Mouse (Mus musculus): ENCODE data around the gene Wfdc9. TPM values are rescaled to one million over a fixed set of nuclear protein-coding genes. Genes with fewer than 3 reads are reported as not detected.

Wfdc9 gene
- polyA plus RNA-seq (2012; rRNA removed): 190 and 293 TPM in 2 replicates

DNA sequence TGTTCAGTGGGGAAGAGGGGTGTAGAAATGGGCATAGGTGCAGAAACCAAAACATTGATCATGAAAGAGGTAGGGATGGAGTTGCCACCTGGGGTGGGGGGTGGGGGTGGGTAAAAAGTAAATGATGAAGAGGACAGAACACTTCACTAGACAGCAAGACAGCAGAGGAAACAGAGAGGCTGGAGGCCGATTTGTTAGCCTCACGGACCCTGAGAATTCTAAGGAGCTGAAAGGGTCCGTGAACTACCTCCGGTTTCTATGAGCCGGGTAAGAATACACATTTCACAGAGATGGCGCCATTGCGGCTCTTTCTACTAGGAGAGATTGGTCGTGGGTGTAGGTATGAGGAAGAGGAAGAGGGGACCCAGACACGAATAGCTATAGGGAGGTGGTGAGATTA is at the start of gene Wfdc9:
Gene Wfdc9, minus strand, starts transcription at position 101 of the 400 bp plus-strand sequence.
- DNase-seq (ENCODE audit: low read depth): no peak

DNA sequence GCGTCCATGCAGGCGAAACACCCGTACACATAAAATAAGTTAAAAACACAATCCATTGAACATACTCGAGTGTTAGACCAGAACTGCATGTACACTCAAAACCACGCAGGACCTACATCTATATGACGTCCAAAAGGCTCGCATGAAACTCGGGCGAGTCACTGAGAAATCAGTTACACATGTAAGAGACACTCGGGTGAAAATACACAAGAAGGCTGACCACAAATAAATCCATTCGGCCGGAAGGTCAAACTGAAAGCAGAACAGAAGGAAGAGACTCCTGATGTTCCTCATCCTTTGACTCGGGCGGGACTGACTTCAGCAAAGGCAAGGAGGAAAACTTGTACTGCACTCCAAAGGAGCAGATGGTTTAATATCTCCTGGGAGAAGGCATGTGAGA is 49.6 kb upstream of the Wfdc9 start:
- no peak for DNase-seq (ENCODE audit: low read depth)

DNA sequence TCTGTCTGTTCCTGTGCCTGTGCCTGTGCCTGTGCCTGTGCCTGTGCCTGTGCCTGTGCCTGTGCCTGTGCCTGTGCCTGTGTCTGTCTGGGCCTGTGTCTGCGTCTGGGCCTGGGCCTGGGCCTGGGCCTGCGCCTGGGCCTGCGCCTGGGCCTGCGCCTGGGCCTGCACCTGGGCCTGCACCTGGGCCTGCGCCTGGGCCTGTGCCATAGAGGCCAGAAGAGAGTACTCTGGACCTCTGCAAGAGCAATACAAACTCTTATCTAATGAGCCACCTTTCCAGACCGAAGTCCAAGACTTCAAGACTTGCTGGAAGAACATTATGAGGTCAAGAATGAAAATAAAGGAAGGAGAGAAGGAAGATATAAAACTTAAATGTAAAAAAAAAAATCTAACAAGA is 48.9 kb upstream of the Wfdc9 start:
- DNase-seq (ENCODE audit: low read depth): no peak

DNA sequence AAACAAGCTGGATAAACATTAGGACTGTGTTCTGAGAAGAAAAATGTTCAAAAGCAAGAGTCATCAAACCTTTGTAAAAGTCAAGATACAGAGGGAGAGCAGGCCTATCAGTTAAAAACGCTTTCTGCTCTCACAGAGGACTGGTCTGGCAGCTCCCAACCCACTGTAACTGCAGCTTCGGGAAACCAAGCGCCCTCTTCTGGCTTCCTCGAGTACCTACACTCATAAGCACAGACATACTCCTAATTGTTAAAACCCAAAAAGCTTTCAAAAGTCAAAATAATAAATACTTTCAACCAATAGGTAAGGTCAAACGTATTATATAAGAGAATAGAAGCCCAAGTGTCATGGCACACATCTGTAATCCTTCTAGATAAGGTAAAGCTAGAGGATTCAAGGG is 47.9 kb upstream of the Wfdc9 start:
- no peak for DNase-seq (ENCODE audit: low read depth)

DNA sequence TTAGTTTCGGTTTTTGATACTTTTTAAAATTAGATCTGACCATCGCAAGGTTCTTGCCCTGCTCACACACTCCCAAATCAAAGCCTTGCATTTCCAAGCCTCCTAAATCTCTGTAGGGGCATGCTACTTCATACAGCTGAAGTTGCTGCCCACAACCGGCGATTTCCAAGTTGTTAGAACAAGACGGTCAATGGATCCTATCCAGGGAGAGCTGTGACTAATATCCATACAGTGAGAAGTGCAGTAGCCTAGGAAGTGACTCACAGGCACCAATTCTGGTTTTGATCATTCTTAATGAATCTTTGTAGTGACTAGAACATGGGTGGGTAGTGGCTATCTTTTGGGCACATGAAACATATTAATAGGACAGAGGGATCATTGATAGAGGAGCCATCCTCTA is 45.4 kb upstream of the Wfdc9 start:
- no peak for DNase-seq (ENCODE audit: low read depth)

DNA sequence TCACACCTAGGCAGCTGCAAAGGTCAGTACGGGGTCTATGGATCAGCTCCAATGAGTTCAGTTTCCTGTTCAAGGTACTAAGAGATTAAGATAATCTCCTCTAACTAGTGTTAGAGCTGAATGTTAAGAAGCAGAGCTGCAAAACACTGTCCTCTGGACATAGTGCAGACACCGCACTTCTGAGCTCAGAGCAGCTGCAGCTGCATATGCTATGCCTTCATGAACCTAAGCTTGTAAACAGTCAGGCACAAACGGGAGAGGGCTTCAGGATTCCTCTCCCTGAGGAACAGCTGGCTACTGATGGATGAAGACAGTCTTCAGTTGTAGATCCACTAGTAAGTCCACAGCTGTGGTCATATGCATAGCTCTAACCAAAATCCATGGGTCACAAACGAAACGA is 44.6 kb upstream of the Wfdc9 start:
- no peak for DNase-seq (ENCODE audit: low read depth)

DNA sequence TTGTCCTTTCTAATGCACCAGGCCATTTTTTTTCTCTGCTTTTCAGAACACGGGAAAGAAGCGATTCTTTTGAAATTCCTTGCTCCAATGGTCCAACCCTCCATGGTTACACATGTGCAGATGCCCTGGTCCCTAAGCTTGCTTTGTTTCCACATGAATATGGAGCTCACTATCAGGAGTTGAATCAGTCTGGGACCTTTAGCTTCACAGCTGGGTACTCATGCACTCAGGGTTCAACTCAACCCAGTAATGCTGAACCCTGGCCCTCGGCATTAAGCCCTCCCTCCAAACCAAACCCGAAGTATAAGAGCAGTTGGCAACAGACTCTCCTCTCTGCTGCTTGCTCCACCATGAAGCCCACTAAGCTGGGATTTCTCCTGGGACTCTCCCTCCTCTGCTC is 41.8 kb upstream of the Wfdc9 start, which contains the start of gene Spint4:
Gene Spint4, plus strand, starts transcription at position 301 of the 400 bp plus-strand sequence.
- no peak for DNase-seq (ENCODE audit: low read depth)

DNA sequence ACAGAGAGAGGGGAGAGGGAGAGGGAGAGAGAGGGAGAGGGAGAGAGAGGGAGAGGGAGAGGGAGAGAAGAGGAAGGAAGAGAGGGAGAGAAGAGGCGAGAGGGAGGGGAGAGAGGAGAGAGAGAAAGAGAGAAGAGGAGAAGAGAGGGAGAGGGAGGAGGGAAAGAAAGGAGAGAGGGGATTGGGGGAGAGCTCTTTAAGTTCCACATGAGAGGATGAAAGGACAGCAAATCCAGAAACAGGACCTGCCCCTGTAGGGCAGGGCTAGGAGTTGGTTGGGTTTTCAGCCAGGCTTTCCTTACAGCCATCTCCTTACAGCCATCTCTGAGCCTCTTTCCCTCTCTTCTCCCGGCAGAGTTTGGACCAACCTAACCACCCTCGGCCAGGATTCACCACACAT is 28.4 kb upstream of the Wfdc9 start, which contains the start of gene Wfdc13:
Gene Wfdc13, plus strand, starts transcription at position 301 of the 400 bp plus-strand sequence.
- DNase-seq (ENCODE audit: low read depth): no peak

DNA sequence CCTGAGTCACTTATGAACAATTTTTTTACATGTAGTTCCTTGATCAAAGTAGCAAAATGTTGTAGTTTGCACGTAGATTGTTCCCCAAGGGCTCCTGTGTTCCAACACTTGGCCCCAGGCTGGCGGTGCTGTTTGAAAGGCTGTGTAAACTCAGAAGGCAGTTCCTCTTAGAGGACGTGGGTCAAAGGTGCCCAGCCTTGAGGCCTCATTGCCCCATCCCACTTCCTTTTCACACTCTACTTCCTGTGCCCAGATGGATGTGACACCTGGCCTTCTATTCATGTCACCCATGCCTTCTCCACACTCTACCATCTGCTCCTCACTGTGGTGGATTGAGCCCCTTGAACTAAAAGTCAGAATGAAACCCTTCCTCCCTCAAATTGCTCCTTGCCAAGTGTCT is 23.5 kb upstream of the Wfdc9 start:
- DNase-seq (ENCODE audit: low read depth): no peak

DNA sequence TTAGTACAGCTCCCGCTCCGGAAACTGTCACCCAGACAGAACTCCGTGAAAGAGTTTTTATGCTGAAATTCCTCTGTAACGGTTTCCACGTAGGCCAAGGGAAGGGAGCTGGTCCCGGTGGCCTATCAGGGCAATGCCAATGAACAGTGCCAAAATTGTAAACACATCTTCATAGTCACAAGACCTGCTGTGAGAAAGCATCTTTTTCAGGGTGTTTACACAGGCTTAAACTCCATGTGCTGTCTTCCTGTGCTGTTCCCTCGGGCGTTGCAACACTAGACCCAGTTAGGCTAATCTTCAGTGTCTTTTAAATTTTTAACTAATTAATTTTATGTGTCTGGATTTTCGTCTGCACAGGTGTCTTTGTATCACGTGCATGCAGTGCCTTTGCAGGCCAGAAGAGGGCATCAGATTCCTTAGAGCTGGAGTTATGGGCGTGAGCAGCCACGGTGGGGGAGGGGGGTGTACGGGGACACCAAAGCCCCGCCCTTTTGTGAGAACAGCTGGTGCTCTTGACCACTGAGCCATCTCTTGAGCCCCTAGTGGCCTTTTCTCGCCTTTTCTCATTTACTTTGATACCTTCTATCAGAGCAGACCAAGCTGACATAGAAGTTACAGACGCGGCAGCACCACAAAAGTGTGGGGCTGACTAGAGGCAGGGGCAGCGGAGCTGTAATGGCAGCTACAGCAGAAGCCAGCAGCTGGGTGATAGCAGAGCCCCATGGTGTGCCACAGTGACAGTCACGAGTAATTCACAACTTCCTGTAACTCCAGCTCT is 22.7 kb upstream of the Wfdc9 start:
- no peak for DNase-seq (ENCODE audit: low read depth)

DNA sequence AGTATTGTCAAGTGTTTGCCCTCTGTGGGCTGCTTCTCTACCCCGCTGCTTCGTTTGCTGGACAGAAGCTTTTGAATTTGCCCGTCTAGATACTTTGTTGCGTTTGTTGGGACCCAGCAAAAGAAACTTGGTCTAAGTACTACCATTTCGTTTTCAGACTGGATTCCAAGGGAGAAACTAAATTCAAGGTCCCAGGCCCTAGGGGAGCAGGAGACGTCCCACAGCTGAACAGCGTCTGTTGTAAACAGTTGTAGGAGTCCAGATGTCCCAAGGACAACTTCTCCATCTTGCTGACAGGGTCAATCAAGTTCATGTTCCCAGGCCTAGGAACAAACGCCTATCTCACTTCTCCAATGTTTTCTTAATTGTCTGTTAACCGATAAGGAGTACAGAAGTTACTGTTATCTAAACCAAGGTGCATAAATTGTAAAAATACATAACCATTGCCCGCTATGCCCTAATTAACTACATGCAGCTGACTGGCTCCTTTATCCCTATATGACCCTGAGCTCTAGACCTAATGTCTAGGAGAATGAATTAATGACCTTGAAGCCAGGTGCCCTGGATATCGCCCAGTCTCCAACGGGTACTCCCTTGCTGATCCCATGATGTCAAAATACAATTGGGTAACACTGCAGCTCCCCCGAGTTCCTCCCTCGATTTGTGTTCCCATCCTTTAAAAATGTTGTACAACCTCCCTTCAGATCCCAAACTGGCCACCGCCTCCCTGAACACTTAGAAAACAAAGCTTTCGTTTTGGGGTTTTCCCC is 20.7 kb upstream of the Wfdc9 start:
- DNase-seq (ENCODE audit: low read depth): no peak

DNA sequence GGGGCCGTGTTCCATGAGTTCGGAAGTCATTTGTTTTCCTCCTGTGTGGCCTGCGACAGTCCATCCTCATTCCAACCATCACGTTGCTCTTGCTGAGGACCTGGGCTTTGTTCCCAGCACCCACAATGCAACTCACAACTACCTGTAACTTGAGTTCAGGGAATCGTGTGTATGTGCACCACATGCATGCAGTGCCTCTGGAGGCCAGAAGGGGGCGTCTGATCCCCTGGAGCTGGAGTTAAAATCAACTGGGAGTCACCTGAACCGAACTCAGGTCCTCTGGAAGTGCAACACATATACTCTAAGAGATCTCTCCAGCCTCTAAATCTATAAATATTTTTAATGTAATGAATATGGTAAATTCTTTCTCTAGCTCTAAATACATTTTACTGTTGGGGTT is 19.7 kb upstream of the Wfdc9 start:
- DNase-seq (ENCODE audit: low read depth): no peak

DNA sequence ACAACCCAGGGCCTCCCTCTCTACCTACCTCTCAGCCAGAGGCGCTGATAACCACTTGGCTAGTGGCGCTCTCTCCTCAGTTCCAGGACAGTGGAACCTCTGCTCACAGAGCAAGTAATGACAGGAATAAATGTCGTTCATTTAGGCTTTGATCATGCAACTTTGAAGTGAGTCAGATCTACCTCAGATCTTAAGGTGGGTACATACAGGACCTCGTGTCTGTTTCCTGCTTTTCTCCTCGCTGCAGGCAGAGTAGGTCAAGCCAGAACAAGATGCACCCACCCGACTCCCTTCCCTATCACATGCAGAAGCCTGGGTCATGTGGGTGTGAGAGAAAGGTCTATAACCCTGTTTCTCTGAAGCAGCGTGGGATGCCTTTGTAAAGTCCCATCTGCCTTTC is 17.6 kb upstream of the Wfdc9 start, which contains the start of gene Wfdc11:
Gene Wfdc11, minus strand, starts transcription at position 101 of the 400 bp plus-strand sequence.
- no peak for DNase-seq (ENCODE audit: low read depth)

DNA sequence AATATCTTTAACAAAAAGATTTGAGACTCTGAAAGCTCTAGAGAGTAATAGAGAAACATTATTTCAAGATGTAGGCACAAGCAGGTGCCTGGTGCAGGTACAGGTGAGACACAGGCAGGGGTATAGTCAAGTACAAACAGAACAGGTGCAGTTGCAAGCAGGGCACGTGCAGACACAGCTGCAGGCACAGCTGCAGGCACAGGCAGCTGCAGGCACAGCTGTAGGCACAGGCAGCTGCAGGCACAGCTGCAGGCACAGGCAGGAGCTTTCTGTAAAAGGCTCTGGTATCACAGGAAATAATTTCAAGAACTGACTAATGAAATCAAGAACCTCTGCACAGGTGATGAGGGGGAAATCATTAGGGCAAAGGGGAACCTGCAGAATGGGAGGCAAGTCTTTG is 14.6 kb upstream of the Wfdc9 start:
- DNase-seq (ENCODE audit: low read depth): no peak

DNA sequence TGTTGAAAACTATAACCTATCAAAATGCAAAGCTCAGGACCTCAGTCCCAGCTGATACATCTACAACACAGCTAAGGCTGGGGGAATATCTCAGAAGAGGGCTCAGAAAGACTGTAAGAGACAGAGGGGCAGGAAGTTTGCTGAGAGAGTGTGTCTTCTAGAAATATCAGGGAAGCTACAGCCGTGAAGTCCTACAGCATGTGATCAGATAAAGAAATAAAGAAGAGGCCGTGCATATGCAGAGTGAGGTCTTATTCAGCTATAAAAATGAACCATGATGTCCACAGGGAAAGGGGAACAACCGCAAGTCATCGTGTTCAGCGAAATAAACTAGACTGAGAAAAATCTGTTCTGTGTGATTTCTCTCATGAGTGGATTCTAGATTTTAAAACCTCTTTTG is 13.9 kb upstream of the Wfdc9 start:
- no peak for DNase-seq (ENCODE audit: low read depth)

DNA sequence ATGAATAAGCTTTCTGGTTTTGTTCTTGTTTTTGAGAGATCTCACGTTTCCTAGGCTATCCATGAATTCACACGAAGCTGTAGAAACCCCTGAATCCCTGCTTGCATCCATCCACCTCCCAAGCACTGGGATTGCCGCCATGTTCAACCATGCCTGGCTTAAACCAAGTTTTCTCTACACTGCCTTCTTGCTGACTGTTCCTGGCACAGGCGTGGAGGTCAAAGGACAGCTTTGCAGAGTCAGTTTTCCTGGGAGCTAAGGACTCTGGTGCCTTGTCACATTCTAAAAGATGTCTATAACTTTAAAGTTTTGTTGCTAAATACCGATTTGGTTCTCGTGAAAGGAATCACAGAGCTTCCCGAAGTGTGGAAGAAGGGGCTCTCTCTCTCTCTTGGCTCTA is 8.5 kb upstream of the Wfdc9 start:
- no peak for DNase-seq (ENCODE audit: low read depth)

DNA sequence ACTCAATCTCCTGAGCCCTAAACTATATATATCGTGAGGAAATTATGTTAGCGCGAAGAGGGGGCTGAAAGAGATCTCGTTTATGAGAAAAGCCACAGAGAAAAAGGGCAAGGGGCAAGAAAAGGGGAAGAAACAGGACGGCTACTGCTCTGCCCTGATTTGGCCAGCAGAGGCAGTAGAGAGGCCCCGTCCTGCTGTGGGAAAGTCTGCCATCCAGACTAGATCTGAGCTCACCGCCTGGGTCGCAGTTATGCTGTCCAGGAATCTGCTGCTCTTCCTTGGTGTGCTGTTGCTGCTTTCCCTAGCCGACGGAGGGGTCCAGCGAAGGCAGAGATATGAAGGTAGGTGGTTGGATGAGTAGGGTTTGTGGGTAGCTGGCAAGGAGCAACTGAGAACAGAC is 525 bp downstream of the Wfdc9 start, which contains the start of gene Wfdc10:
Gene Wfdc10, plus strand, starts transcription at position 189 of the 400 bp plus-strand sequence.
- DNase-seq (ENCODE audit: low read depth): no peak

DNA sequence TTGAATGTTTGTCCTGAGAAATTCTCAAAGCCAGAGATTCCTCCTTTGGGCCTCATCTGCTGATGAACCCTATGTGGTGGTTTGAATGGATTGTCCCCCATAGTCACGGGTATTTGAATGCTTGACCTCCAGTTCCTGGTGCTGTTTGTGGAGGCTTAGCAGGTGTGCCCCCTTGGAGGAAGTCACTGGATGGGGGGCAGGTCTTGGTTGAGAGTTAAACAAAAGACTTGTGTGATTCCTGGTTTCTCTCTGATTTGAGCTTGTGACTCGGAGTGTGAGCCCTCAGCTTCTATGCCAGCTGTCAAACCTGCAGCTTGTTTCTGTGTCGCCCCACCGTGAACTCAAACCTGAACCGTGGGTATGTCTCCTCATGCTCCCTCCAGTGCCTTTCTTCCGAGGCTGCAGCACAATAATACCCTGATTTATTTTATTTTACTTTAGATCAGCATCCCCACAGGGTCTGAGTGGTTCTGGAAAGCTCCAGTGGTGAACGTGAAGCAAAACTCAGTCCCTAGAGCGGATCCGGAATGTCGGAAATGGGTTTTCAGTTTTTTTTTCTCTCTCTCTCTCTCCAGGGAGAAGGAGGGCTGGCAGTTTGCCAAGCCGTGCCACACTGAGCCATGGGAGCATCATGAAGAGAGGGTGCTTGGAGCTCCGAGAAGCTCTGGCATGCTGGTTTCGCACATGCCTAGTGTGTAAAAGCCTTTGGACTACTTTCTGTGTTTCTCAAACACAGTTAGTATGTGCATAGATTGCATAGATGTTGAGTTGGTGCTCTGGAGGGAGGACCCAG is 14.3 kb downstream of the Wfdc9 start:
- DNase-seq (ENCODE audit: low read depth): no peak

DNA sequence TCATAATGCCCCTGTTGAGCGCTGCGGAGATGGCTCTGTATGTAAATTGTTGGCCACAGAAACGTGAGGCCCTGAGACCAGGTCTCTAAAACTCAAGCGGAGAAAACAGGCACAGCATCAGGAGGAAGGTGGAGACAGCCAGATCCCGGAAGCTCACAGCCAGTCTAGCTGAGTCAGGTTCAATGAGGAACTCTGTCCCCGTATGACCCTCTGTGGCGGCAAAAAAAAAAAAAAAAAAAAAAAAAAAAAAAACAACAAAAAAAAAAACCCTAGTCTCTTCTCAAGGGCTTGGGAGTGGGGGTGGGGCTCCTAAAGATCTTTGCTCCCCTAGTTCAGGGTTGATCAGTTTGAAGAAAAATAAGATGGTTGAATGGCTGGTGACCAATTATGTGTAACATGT is 15.3 kb downstream of the Wfdc9 start:
- no peak for DNase-seq (ENCODE audit: low read depth)

DNA sequence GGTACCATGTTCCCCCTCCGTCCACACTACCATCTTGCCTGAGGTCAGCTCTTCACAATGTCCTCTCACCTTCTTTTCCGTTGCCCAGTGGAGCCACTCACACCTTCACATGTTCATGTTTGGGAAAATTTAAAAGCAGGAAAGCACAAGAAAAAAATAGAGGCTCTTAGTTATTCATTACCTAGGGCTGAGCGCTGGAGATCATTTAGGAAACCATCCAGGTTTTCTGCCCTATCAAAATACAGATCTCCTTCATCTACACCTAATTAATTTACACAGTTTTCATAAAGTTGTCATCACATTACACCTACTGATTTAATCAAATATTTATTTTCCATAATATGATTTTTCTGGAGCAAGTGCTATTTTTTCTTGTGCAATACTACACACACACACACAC is 17.7 kb downstream of the Wfdc9 start, which contains the start of gene Wfdc16:
Gene Wfdc16, minus strand, starts transcription at position 101 of the 400 bp plus-strand sequence.
- DNase-seq (ENCODE audit: low read depth): no peak

DNA sequence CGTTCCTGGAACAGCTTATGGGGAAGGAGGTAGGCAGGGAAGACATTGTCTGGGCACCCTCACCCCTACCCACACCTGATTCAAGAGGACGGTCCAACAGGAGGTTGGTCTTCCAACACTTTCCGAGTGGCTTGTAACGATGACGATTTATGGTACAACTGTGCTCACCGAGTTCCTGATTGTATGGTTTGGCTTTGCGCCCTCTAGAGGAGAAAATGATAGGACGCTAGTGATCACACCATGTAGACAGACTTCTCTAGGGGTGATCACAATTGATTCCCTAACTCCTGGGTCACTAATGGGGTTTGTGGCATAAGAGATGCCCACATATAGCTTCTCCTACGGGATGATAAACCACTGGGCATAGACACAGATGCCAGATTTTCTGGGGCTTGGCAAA is 21.1 kb downstream of the Wfdc9 start:
- DNase-seq (ENCODE audit: low read depth): no peak

DNA sequence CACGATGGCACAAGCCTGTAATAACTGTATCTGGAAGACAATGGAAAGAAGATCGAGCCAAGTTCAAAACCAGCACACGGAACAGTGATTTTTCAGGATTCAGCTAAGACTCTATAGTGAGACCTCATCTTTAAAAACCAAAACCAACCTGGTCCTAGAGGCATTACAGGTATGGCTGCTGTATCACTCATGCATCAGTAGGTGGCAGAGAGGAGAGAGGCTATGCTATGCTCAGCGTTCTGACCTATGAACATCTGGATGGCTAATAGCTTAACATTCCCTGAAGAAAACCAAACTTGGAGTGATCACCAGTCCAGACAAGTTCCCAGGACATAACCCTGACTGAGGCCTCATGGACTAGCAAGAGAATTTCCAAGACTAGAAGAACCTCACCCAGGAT is 34.6 kb downstream of the Wfdc9 start:
- no peak for DNase-seq (ENCODE audit: low read depth)
